Mouse (Mus musculus): ENCODE results near the gene Depdc7.

The Depdc7 gene

DNA sequence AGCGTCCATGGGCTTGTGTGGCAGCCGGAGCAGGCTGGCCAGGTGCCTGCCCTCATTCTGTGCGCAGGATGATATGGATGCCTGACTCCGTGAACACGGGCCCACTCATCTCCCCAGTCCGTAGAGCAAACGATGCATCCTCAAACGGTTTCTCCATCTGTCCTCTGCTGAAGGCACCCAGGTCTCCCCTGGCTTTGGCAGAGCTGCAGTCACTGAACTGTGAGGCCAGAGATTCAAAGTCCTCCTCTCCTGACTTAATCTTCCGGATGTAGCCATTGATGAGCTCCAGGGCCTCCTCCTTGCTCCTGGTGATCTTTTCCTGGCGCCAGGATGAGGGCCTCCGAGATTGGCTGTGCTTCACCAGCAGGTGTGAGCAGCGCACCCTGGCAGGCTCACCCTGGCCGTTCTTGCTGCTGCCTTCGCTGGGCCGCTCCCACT, 28.4 kb downstream of the Depdc7 start:
- no peak for DNase-seq

DNA sequence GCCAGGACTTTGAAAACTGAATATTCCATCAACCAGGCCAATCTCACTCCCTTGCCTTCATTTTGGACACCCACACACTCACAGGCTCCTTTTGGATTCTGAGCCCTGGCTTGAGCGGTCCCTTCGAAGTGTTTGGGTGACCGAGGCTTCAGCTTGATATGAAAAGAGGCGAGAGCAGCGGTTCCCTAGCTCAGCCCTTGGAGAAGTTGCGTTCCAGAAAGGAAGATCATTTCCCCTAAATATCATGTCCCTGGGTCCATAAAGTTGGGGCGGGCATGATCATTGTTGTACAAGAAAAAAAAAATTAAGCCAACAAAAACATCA, 30.2 kb downstream of the Depdc7 start:
- no peak for DNase-seq

DNA sequence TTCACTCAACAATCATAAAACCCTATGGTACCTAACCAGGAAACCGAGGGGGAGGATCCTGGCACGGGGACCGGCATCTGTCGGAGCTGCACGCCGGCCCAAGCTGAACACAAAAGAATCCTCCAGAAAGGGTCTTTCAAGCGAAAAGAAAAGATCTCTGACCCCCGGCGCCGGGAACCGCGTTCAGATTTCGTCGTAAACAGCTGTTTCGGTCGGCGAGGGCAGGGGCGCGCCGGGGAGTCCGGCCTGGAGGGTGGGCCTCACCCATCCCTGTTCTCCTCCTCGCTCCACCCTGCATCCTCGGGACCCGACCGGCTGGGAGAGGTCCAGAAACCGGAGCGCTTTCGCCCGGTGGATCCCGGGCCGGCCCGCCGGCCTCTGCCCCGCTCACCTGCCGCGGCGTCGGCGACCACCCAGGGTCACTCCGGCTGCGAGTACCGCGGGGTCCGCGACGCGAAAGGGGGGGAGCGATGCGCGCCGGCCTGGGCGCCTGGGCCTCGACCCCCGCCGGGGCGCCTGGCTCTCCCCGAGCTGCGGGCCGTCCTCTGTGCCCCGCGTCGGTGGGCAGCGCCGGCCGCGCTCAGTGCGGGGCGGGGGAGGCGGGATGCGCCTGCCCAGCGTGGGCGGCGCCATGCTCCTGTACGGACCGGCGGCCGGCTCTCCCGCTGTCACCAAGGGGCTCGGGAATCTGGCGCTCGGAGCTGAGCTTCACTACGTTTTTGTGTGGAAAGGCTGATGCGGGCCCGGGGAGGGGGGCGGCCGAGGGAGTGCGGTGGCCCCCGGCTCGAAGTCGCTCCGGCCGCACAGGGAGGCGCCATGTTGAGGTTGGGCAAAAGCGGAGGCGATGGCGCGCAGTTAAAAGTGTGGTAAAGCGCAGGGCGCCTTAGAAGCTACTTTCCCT, 30.8 kb downstream of the Depdc7 start, which contains the start of gene Tcp11l1:
Tcp11l1 (minus strand) TSS at position 585 of the 901 bp plus-strand sequence.
- DNase-seq = peak; percentile 31

DNA sequence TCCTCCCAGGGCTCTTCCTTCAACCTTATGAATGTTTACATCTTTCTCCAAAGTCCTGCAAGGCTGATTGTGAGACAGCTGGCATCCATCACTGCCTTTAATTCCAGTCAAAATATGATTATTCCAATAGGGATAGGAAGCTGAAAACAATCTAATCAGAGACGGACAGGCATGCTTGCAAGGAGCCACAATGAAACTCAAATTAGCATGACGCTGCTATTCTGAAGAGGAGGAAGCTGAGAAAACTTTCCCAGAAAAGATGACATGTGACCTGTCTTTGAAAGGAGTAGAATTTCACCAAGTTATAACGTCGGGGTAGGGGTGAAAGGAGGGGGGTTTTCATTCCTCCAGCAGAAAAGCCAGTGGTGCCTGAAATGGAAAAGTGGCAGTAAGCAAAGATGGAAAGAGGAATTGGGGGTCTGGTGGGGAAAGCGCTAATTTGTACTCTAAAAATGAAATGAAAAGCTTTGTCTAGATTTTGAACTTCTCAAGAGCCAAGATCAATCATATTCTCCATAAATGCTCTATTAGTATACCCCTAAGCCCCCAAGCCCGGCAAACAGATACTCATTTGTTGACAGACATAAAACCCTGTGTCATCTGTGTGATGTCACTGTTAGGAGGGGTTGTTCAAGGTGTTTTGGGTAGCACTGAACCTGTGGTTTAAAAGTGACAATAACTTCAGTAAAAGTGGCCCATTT, 31.9 kb downstream of the Depdc7 start:
- no peak for DNase-seq

DNA sequence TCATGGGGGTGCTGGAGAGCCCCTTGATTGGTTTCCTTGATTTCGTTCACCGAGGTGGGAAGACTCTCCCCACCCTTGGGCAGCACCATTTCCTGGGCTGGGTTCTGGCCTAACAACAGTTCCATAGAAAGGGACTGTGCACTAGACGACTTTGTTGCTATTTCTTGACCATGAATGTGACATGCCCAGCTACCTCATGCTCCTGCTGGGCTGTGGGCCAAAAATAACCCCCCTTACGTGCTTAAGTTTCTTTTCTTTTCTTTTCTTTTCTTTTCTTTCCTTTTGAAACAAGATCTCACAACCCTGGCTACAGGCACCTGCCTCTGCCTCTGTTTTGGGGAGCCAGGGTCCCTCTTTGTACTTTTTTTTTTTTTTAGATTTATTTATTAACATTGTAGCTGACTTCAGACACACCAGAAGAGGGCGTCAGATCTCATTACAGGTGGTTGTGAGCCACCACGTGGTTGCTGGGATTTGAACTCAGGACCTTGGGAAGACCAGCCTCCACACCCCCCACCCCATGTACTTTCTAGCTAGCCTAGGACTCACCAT, 32.8 kb downstream of the Depdc7 start:
- DNase-seq = no peak

DNA sequence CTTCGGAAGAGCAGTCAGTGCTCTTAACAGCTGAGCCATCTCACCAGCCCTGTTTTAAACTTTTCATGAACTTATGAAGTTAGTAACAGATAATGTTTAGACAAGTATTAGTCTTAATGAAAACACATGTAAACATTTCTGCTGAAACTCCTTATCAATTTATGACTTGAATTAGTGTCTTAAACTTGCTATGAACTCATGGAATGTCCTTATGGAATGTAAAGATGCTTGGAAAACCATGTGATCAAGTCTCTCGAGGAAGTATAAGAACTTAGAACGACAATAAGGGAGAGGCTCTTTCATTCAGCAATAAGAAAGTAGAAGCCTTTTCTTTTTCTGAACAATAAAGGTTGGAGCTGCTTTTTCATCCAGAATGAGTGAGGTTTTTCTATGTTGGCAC, 38.3 kb downstream of the Depdc7 start:
- DNase-seq = no peak

DNA sequence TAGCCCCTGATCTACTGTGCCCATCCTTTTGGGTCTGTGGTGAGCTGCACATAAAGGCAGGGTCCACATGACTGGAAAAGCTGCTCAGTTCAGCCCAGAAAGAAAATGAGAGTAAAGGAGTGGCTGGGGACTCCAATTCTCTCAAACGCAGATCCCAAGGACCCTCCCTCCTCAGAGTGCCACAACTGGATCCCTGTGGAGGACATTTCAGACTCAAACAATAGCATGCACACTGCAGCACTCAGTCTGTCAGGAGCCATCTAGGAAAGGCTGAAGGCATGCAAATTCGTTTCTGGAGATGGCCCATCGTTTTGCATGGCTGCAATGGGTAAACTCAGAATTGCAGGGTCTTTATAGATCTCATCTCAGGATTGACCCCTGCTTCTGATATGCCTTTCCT, 39.5 kb downstream of the Depdc7 start:
- no peak for DNase-seq

DNA sequence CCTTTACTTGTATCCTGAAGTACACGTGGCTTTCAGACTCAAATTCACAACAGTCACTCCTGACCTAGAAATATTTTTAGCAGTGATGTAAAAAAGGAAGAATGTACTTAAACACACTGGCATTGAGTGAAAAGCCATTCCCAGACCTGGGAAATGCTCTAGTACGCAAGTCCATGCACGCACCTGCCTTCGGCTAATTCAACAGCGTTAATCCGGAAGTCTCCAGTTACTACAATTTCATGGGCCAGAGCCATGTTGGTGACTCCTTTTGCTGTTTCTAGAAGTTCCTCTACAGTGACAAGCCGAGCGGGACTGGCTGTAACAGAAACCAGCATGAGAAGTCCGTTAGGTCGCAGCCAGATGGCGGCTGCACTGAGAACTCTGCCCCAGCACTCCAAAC, 43.0 kb downstream of the Depdc7 start:
- no peak for DNase-seq

DNA sequence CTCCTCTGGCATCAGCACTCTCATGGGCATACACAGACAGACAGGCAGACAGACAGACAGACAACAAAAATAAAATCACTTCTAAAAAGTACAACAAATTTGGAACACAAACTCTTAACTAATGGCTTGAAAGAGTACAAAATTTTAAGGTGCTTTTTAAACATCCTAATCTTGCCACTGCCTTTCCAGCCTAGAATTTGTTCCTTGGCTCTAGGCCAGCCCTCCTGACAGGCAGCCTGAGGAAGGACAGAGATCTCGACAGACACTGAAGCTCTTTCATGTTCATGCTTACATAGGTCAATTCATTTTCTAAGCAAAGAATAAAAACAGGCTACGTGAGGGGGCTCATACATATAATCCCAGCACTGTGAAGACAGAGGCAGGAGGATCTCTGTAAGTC, 50.1 kb downstream of the Depdc7 start:
- DNase-seq = no peak

DNA sequence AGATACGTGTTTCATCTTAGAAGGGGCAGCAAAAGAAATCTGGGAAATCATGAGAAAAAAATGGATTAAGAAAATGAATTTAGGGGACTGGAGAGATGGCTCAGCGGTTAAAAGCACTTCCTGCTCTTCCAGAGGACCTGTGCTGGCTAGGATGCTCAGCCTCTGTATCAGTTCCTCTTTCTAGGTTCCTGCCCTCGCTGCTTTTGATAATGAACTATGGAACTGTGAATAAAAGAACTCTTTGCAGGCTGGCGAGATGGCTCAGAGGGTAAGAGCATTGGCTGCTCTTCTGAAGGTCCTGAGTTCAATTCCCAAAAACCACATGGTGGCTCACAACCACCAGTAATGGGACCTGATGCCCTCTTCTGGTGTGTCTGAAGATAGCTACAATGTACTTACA, 52.0 kb downstream of the Depdc7 start:
- DNase-seq = no peak

DNA sequence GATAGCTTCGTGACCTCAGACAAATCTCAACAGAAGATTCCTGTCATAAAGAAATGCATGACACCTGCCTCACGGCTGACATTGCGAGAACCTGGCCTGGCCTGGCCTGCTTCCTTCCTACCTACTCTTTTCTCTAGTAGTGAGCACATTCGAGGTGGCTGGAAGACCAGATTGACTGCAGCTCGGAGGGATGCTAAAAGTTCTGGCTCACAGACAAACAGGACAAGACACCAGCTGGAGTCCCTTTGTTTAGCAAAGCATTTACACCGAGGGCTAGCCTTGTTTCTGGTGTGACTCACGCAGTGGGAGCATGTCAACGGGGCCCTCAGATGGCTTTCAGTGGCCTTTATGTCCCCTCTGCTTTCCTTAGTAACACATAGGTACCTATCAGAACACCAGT, 54.0 kb downstream of the Depdc7 start:
- DNase-seq = no peak

DNA sequence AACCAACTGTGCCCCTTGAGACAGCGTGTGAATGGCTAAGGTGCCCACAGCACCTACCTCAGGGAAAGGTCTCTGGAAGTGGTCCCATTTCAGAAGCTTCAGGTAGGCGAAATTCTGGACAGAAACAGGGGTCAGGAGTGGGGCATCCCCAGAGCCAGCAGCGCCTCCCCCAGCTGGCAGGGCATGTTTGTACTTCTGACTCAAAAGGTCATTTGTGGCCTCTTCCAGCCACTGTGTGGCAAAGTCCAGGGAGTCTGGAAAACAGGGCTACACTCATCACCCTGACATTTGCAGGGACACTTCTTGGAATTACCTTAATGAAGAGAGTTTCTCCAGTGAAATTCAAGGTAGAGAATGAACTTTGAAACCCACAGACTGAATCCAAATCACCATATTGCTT, 54.4 kb downstream of the Depdc7 start:
- no peak for DNase-seq

DNA sequence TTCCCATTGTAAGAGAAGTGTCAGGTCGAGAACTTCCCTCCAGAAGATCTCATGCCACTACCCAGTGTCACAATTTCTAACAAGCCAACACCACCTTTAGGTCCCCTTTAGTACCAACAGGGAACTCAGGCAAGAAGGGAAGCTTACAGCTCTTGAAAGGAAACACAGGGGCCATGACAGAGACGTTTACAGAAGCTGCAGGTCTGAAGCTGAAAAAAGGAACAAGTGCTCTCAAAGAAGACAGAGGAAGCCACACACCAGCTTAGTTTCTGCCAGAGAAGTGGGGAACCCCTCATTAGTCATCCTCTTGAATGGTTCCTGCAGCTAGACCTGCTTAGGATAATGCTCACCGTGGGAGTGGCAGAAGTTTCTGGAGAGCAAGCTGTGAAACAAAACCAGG, 55.4 kb downstream of the Depdc7 start:
- no peak for DNase-seq

DNA sequence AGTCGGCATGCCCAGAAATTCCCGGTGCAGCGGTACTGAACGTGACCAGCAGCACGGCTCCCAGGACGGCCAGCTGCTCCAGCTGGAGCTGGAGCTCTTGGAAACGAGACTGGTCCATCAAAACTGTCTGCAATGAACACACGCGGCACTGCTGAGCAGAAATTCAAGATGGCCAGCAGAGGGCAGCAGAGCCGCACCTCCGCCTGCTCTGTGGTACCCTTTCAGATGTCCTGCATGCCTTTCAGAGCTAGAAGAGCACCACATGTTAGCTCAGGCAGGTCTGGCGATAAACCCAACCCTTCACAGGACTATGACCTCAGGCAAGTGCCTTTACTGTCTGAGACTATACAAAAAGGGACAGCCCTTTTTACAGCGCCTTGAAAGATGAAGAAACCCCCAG, 57.3 kb downstream of the Depdc7 start:
- DNase-seq = peak; percentile 77

DNA sequence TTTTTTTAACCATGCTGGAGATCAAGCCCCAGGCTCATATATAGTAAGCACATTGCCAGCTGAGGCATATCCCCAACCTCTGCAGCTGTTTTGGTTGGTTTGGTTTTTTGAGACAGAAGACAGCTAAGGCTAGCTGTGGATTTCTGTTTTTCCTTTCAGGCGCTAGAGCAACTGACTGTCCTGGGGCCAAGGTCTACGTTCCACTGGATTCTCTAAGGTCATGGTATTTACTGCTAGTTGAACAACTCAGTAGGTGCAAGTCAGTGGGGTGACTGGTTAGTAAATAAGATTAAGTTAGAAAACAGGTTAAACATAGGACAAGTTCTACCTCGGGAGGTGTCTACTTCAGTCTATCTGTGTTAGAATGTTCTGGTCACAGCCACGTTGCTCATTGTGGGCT, 57.9 kb downstream of the Depdc7 start:
- DNase-seq = no peak

DNA sequence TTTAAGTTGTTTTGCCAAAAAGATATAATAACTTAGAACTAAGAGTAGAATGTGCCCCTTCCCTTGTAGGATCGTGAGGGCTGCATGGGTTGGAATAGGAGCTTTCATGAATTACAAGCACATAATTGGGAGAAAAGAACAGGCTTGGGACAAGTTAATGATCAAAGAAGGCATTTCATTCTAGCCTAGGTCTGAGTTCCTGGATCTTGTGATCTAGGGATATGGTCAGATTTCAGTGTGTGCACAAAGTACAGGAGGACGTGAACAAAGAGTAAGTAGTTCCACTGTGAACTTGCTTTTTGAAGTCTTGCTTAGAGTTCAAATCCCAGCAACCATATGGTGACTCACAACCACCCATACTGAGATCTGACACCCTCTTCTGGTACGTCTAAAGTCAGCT, 65.4 kb downstream of the Depdc7 start:
- DNase-seq = no peak

All from thymus, postnatal 14 days (tissue).